Mouse (Mus musculus) kidney, postnatal 0 days (tissue): ENCODE data around the gene Lats2. TPM values are rescaled to one million over a fixed set of nuclear protein-coding genes. Genes with fewer than 3 reads are reported as not detected.
"Not testable (repeated sequence)": the region's sequence is repeated elsewhere in the genome, so short reads cannot be mapped to it uniquely, and the experiment has no call there.

Experiments used
- ATAC-seq: fragments of 200-750 bp; cut with Nextera tagmentation; replicated peaks from 2 replicates; pipeline ENCODE4 v1.8.0; 2017; ENCODE audit warnings: low read depth, moderate number of reproducible peaks, moderate TSS enrichment, moderate library complexity; ENCODE audit not compliant: low FRiP score
- DNase-seq: peaks from one replicate; pipeline ENCODE4 v3.0.0-alpha.2; 2016; ENCODE audit warnings: low spot score
- H3K27ac ChIP-seq: fragments of 300-500 bp; sonication (generic); 2 replicates; pipeline ENCODE4 v1.5.1; 2014; ENCODE audit warnings: mild to moderate bottlenecking
- H3K27me3 ChIP-seq: fragments of 300-500 bp; sonication (generic); 2 replicates; pipeline ENCODE4 v1.6.1; 2014; ENCODE audit warnings: low read length, mixed read lengths; ENCODE audit not compliant: insufficient read depth
- H3K36me3 ChIP-seq: fragments of 300-500 bp; sonication (generic); 2 replicates; pipeline ENCODE4 v1.6.1; 2014; ENCODE audit warnings: low read length, mixed read lengths; ENCODE audit not compliant: insufficient read depth
- H3K4me1 ChIP-seq: fragments of 300-500 bp; sonication (generic); replicated peaks from 2 replicates; pipeline ENCODE4 v1.6.1; 2014; ENCODE audit warnings: antibody characterized with exemption, low read length, mixed read lengths; ENCODE audit not compliant: insufficient read depth
- H3K4me2 ChIP-seq: fragments of 300-500 bp; sonication (generic); 2 replicates; pipeline ENCODE4 v1.6.1; 2014; ENCODE audit warnings: mild to moderate bottlenecking, low read length, moderate library complexity, mixed read lengths
- H3K4me3 ChIP-seq: fragments of 300-500 bp; sonication (generic); replicated peaks from 2 replicates; pipeline ENCODE4 v1.5.1; 2014; ENCODE audit warnings: low read depth, low read length
- H3K9ac ChIP-seq: fragments of 300-500 bp; sonication (generic); 2 replicates; pipeline ENCODE4 v1.6.1; 2014; ENCODE audit warnings: low read depth, low read length
- H3K9me3 ChIP-seq: fragments of 300-500 bp; sonication (generic); replicated peaks from 2 replicates; pipeline ENCODE4 v1.6.1; 2016; ENCODE audit warnings: low read length, inconsistent platforms, mixed read lengths
- CTCF ChIP-seq: IDR thresholded peaks from 2 replicates; pipeline ENCODE4 v1.5.1; 2016; ENCODE audit warnings: antibody characterized with exemption, low read depth, mild to moderate bottlenecking, moderate library complexity
- WGBS: fragments of 180-500 bp; shearing (Covaris S2); extraction: QIAGEN DNeasy Blood & Tissue Kit; methylation state at CpG from one replicate; pipeline ENCODE4 v1.1.7; 2014; 5-methylcytosine and 5-hydroxymethylcytosine counted together
- polyA plus RNA-seq: library from polyadenylated mRNA; unstranded; fragments of >200 nt; fragmentation: Nextera tagmentation; extraction: Ambion mirVana; gene quantifications from 2 replicates; pipeline ENCODE4 v1.2.1, GENCODE M21; 2015

Lats2 gene
- polyA plus RNA-seq, 1 experiment from 2014 or later = 24.2 TPM

DNA sequence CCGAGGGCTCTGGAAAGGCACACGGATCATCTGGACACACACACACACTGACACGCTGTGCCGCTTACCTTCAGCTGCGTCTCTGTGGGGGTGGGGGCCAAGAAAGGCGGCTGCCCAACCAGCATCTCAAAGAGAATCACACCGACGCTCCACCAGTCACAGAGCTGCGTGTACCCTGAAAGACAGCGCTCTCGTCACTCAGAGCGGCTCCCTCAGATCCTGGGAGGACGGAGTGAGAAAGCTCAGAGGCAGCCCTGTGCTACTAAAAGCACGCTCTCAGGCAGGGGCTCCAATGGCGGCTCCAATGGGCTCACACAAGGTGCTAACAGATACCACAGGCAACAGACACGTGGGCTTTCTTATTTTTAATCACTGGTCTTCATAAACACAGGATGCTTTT is 63.9 kb downstream of the Lats2 start:
- WGBS = 85% methylated on average over 16 of the region's 16 CpGs
- H3K4me1 ChIP-seq = no peaks in the 10 kb centered on the region
- H3K4me3 ChIP-seq = no peak overlapping the region
- ATAC-seq (no peak), DNase-seq (no peak)
- H3K9me3 ChIP-seq = no peaks in the 10 kb centered on the region
- TF ChIP-seq CTCF = no peak
- no peak overlapping the region for H3K4me2 ChIP-seq
- H3K27me3 ChIP-seq = no peaks in the 10 kb centered on the region
- no peak overlapping the region for H3K27ac ChIP-seq
- H3K36me3 ChIP-seq = peaks cover 61% of the 10 kb centered on the region
- H3K9ac ChIP-seq = no peak overlapping the region

DNA sequence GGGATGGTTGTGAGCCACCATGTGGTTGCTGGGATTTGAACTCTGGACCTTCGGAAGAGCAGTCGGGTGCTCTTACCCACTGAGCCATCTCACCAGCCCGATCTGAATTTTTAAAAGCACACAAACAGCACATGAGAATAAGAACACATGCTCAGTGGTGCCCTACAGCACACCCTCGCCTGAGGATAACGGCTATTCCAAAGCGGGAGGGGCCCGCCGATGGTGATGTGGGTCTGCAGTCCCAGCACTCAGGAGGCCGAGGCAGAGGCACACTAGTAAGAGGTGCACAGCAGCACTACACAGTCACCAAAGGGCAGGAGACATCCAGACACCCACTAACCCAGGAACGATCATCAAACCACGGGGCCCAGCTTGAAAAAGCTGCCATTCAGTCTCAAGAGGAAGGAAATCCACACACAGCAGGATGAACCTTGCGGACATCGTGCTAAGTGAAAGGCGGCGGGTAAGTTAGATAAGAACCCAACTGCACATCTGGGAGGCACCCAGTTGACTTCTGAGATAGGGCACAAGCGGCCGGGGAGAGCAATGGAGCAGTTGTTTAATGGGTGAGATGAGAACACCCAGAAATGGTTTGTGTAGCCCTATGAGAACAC is 65.6 kb downstream of the Lats2 start:
- DNase-seq (no peak), ATAC-seq (no peak)

GRCm38 (mm10) chr14:57691316-57691715 is 66.9 kb downstream of the Lats2 start:
- H3K9ac ChIP-seq = no peak overlapping the region
- H3K27me3 ChIP-seq = no peaks in the 10 kb centered on the region
- no peaks in the 10 kb centered on the region for H3K4me1 ChIP-seq
- DNase-seq (no peak), ATAC-seq (no peak)
- H3K9me3 ChIP-seq = no peaks in the 10 kb centered on the region
- H3K4me2 ChIP-seq = no peak overlapping the region
- H3K4me3 ChIP-seq = no peak overlapping the region
- no peak for TF ChIP-seq CTCF
- H3K36me3 ChIP-seq = peaks cover 49% of the 10 kb centered on the region
- 94% methylated on average over 24 of the region's 24 CpGs for WGBS
- no peak overlapping the region for H3K27ac ChIP-seq

More for the DNA sequence above, 65.6 kb downstream of the Lats2 start:
- Histone ChIP-seq H3K4me2 (no peak overlapping the region), H3K27ac (no peak overlapping the region), H3K4me1 (no peaks in the 10 kb centered on the region), H3K4me3 (no peak overlapping the region), H3K9ac (no peak overlapping the region), H3K27me3 (no peaks in the 10 kb centered on the region), H3K36me3 (peaks cover 55% of the 10 kb centered on the region), H3K9me3 (no peaks in the 10 kb centered on the region)
- TF ChIP-seq CTCF = no peak
- WGBS = 91% methylated on average over 17 of the region's 17 CpGs

GRCm38 (mm10) chr14:57690681-57691080 is 67.5 kb downstream of the Lats2 start:
- WGBS = 89% methylated on average over 8 of the region's 8 CpGs
- no peak for DNase-seq
- Histone ChIP-seq H3K4me3 (no peak overlapping the region), H3K4me1 (no peaks in the 10 kb centered on the region), H3K4me2 (no peak overlapping the region), H3K36me3 (peaks cover 44% of the 10 kb centered on the region), H3K27me3 (no peaks in the 10 kb centered on the region), H3K9me3 (no peaks in the 10 kb centered on the region), H3K9ac (no peak overlapping the region), H3K27ac (no peak overlapping the region)
- ATAC-seq = no peak
- no peak for TF ChIP-seq CTCF

GRCm38 (mm10) chr14:57688066-57688465 is 70.1 kb downstream of the Lats2 start:
- H3K9me3 ChIP-seq, H3K4me3 ChIP-seq, H3K27ac ChIP-seq, H3K4me2 ChIP-seq, H3K27me3 ChIP-seq, H3K4me1 ChIP-seq, ATAC-seq, DNase-seq, H3K9ac ChIP-seq: not testable (repeated sequence)
- WGBS = 92% methylated on average over 7 of the region's 7 CpGs
- H3K36me3 ChIP-seq = peaks cover 28% of the 10 kb centered on the region

- DNase-seq (no peak), ATAC-seq (no peak)
- WGBS = 78% methylated on average over 5 of the region's 5 CpGs
- Histone ChIP-seq H3K4me3 (no peak overlapping the region), H3K9me3 (no peaks in the 10 kb centered on the region), H3K9ac (no peak overlapping the region), H3K27ac (no peak overlapping the region), H3K4me2 (no peak overlapping the region), H3K4me1 (no peaks in the 10 kb centered on the region), H3K36me3 (peaks cover 23% of the 10 kb centered on the region), H3K27me3 (no peaks in the 10 kb centered on the region)
- no peak for TF ChIP-seq CTCF
These were observed 70.7 kb downstream of the Lats2 start for GRCm38 (mm10) chr14:57687441-57687840.

DNA sequence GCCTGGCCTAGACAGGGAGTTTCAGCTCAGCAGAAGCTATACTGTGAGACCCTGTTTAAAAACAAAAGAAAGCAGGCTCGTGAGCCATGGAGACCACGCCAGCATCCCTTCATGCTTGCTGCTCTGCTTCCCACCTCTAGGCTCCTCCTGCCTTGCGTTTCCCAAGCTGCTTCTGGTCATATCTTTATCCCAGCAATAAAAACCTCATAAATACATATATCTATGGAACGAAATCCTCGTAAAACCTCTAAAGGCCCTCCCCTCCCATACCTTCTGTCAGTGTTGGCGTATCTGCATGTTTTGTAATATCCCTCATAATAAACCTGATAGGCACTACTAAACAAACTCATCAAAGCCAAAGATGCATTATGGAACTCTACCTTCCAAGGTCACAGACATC is 71.5 kb downstream of the Lats2 start:
- TF ChIP-seq CTCF = no peak
- Histone ChIP-seq H3K4me2 (no peak overlapping the region), H3K9me3 (no peaks in the 10 kb centered on the region), H3K9ac (no peak overlapping the region), H3K4me1 (no peaks in the 10 kb centered on the region), H3K27me3 (no peaks in the 10 kb centered on the region), H3K36me3 (peaks cover 20% of the 10 kb centered on the region), H3K4me3 (no peak overlapping the region), H3K27ac (no peak overlapping the region)
- ATAC-seq (no peak), DNase-seq (no peak)
- WGBS = 71% methylated on average over 6 of the region's 6 CpGs
